Mouse (Mus musculus) MEL-GATA-1-ER (cell line): ENCODE data around the gene Hc.

ENCODE experiments used
- DNase-seq: peaks from one replicate; pipeline ENCODE4 v3.0.0-alpha.2; 2012; ENCODE audit warnings: low read depth; ENCODE audit errors: extremely low read depth

Hc gene

GRCm38 (mm10) chr2:35061338-35061737 is at the start of gene Hc:
TSS of gene Hc (minus strand) at chr2:35061438.
- no peak for DNase-seq

- peak; percentile 6 for DNase-seq
Observed at GRCm38 (mm10) chr2:35110521-35110920, 49.3 kb upstream of the Hc start.

GRCm38 (mm10) chr2:35109924-35110304 is 48.7 kb upstream of the Hc start:
- DNase-seq: no peak

GRCm38 (mm10) chr2:35109141-35109923 is 48.1 kb upstream of the Hc start, which contains the start of gene Cntrl:
TSS of gene Cntrl (plus strand) at chr2:35109492.
- peak; percentile 65 for DNase-seq

GRCm38 (mm10) chr2:35108712-35109111 is 47.5 kb upstream of the Hc start:
- DNase-seq: peak; percentile 57

- peak; percentile 50 for DNase-seq
Observed at GRCm38 (mm10) chr2:35107984-35108635, 46.9 kb upstream of the Hc start.

- DNase-seq: no peak
Observed at GRCm38 (mm10) chr2:35104843-35105242, 43.6 kb upstream of the Hc start.

GRCm38 (mm10) chr2:35103558-35103957 is 42.3 kb upstream of the Hc start:
- no peak for DNase-seq

- DNase-seq: no peak
Observed at GRCm38 (mm10) chr2:35102777-35103176, 41.5 kb upstream of the Hc start.

- DNase-seq: no peak
Observed at GRCm38 (mm10) chr2:35101443-35101842, 40.2 kb upstream of the Hc start, which contains the start of gene AI182371. TSS of gene AI182371 (minus strand) at chr2:35101543.

- no peak for DNase-seq
Observed at GRCm38 (mm10) chr2:35100529-35100928, 39.3 kb upstream of the Hc start.

GRCm38 (mm10) chr2:35087418-35087817 is 26.2 kb upstream of the Hc start:
- no peak for DNase-seq

GRCm38 (mm10) chr2:35079166-35079565 is 17.9 kb upstream of the Hc start:
- no peak for DNase-seq

- no peak for DNase-seq
Observed at GRCm38 (mm10) chr2:35074328-35074727, 13.1 kb upstream of the Hc start.

GRCm38 (mm10) chr2:35072547-35072946 is 11.3 kb upstream of the Hc start:
- DNase-seq: no peak

- no peak for DNase-seq
Observed at GRCm38 (mm10) chr2:35070275-35070674, 9.0 kb upstream of the Hc start.

GRCm38 (mm10) chr2:35069124-35069523 is 7.9 kb upstream of the Hc start:
- DNase-seq: no peak

- DNase-seq: no peak
Observed at GRCm38 (mm10) chr2:35067117-35067516, 5.9 kb upstream of the Hc start.

GRCm38 (mm10) chr2:35066525-35067082 is 5.4 kb upstream of the Hc start:
- no peak for DNase-seq

- no peak for DNase-seq
Observed at GRCm38 (mm10) chr2:35063333-35064030, 2.2 kb upstream of the Hc start.

- DNase-seq: no peak
Observed at GRCm38 (mm10) chr2:35060897-35061296, 341 bp downstream of the Hc start.

- DNase-seq: no peak
Observed at GRCm38 (mm10) chr2:35060256-35060655, 982 bp downstream of the Hc start.
